Mouse (Mus musculus): ENCODE data around the gene Usp47.

The Usp47 gene

DNA sequence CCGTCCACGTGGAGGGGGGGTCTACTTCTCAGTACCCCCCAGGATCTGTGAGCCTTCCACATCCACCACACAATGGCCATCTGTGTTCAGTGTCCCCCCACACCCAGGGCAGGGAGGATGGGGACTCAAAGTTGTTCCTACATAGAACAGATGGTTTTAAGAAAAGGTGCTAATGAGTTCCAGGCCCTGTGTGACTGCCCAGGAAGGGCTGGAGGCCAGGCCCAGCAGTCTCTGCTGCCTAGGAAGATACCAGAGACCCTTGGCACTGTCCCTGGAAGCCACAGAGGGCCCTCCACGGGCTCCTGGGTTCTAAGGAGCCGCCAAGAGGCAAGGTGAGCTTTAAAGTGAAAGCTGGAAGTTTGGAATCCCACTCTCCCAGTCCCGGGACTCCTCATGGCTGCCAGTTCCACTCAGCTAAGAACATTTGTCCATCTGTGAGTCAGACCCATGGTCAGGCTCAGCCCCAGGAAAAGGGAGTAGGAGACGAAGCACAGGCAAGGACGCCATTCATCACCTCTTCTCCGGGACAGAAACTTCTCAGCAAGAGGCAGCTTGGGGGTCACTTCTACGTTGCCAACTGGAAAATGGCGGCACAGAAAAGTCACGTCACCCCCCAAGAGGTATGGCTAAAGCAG lies 98.7 kb downstream of the Usp47 start:
- no peak for DNase-seq (ENCODE audit: low read depth, low spot score)

GRCm38 (mm10) chr7:112123612-112124011 lies 100.3 kb downstream of the Usp47 start:
- no peak for DNase-seq (ENCODE audit: low read depth, low spot score)

- DNase-seq (ENCODE audit: low read depth, low spot score): no peak
These were observed 102.4 kb downstream of the Usp47 start for GRCm38 (mm10) chr7:112125625-112126260.

GRCm38 (mm10) chr7:112127085-112127637 lies 103.9 kb downstream of the Usp47 start:
- no peak for DNase-seq (ENCODE audit: low read depth, low spot score)

DNA sequence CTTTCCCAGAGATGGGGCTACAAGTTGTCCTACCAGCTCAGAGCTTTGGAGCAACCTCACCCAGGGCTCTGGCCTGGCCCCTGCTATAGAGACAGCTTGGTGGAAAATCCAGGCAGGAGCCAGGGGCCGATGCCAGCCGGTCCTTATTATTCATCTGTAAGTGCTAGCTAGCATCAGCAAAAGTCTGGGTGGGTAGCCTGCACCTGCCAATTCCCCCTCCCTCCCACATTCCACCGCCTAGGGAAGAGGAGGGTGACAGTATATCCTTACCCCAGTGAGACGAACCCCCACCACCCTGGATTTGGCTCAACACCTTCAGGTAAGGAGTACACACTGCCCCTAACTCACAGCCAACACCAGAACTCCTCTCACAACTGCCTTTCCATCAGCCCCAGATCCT lies 104.7 kb downstream of the Usp47 start:
- DNase-seq (ENCODE audit: low read depth, low spot score): peak; percentile 73

DNA sequence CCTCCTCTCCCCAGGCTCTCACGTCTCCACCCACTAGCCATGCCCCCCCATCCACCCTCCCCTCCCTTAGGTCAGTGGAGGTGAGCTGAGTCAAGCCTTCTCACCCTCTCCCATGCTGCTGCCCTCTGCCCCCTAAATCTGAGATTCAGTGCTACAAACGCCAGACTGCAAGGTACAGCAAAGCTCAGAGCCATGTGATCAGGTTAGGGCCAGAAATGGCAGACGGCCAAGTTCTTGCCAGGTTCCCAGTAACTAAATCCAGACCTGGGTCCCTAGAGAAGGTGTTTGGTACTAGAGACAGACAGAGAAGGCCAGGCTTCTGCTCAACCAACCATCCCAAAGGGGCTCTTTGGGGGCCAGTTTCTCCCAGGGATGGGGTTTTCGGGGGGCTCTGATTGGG lies 105.5 kb downstream of the Usp47 start:
- peak; percentile 91 for DNase-seq (ENCODE audit: low read depth, low spot score)

DNA sequence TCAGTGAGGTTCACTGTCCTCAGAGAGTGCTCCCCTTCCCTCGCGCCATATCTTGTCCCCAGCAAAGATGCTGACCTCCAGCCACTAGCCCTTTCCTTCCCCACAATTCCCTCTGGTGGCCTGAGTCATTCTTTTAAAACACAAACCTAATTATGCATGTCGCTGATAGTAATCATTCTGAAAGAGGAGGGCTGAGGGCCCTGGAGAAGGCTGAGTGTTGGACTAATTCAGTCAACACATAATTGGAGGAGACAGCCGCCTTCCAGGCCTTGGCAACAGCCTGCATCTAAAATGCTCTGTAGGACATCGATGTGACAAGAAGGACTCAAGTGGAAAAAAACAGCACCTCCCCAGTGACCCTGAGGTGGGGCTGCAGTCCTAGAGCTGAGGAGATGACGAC lies 106.5 kb downstream of the Usp47 start:
- DNase-seq (ENCODE audit: low read depth, low spot score): no peak

- DNase-seq (ENCODE audit: low read depth, low spot score): no peak
These were observed 107.4 kb downstream of the Usp47 start for GRCm38 (mm10) chr7:112130660-112131059.

DNA sequence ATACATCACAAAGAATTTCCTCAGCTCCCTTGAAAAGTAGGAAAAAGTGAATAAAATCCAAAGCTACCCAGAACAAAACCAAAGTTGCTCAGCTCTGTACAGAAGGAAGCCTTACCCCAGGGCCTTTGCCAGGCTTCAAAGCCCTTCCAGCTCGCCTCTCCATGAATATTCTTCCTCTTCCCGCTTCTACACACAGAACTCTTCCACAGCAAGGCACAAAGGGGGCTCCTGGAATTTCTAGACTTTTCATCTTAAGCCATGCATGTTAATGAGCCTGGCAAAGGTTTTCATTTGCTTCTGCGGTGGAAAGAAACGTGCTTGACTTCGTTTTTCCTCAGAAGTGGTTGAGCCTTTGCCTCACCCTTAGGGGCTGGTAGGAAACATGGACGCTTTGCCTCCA lies 108.7 kb downstream of the Usp47 start:
- DNase-seq (ENCODE audit: low read depth, low spot score): no peak

GRCm38 (mm10) chr7:112133277-112133676 lies 110.0 kb downstream of the Usp47 start:
- DNase-seq (ENCODE audit: low read depth, low spot score): no peak

- DNase-seq (ENCODE audit: low read depth, low spot score): no peak
These were observed 111.9 kb downstream of the Usp47 start for GRCm38 (mm10) chr7:112135161-112135560.

DNA sequence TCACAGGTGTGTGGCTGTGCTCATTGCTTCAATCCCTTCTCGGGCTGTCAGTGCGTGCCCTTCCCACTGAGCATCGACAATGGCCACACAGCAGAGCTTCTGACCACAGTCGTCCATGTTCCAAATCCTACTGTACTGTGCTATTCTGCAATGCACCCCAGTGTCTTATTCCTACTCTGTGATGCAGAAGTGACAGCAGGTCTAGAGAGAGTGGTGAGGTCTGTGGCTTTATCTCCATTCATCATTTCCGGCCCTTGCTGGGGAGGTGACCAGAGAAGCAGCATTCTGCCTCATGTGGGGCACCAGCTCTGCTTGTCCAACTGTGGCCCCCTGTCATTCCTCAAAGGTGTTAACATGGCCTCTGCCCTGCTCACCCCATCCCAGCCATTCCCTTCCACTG lies 113.2 kb downstream of the Usp47 start:
- DNase-seq (ENCODE audit: low read depth, low spot score): no peak

DNA sequence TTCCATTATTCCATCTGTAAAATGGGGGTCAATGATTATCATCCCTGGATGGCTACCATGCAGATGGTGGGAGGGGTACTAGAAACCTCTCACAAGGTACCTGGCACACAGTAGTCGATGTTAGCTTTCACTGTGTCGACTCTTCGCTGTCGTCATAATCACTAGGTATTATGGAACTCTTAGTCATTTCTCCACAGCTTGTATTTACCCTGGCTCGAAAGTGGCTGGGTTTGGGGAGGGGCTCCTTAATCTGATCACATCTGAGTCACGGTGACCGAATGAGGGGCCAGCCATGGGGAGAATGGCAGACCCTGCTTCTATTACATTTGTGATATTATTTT lies 114.8 kb downstream of the Usp47 start:
- no peak for DNase-seq (ENCODE audit: low read depth, low spot score)

- DNase-seq (ENCODE audit: low read depth, low spot score): peak; percentile 56
These were observed 115.5 kb downstream of the Usp47 start for GRCm38 (mm10) chr7:112138509-112139405.

DNA sequence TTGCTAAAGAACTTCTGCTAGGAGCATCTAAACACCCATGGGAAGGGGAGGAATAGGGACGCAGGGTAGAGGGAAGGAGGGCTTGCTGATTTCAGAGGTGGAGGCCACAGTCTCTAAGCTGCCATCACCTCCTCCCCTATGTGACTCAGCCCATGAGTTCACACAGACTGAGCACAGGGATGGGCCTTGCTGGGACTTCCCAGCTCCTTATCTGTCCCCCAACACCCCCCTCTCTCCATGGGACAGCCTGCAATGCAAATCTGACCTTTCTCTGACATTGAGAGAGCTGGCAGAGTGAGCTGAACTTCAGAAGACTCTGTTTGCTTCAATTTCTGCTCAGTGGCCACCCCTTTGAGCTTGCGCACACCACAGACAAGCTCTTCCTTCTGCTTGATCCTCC lies 117.4 kb downstream of the Usp47 start:
- DNase-seq (ENCODE audit: low read depth, low spot score): no peak

- no peak for DNase-seq (ENCODE audit: low read depth, low spot score)
These were observed 119.3 kb downstream of the Usp47 start for GRCm38 (mm10) chr7:112142616-112143015.

GRCm38 (mm10) chr7:112143090-112143500 lies 119.8 kb downstream of the Usp47 start:
- no peak for DNase-seq (ENCODE audit: low read depth, low spot score)

GRCm38 (mm10) chr7:112143978-112144377 lies 120.7 kb downstream of the Usp47 start:
- no peak for DNase-seq (ENCODE audit: low read depth, low spot score)

DNA sequence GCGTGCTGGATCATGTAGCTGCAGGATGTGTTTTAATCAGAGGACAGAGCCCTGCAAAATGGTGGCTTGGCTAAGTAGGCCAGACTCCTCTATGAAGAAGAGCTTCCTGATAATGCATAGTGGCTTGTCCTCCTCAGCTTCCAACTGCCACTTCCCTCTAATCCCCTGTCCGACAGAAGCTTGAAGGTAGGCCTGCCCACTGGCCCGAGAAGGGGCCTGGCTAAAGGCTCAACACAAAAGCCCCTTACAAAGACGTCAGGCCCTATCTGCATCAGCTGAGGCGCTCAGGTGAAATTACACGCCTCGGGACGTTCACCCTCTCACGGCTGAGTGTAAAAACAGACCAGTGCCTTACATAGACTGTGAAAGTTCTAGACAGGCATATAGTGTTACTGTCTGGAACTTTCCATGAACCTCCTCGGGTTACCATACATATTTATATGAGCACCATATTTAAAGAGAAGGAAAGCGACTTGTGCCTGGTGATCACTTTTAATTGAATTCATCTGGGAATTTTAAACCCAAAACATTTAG lies 121.4 kb downstream of the Usp47 start:
- peak; percentile 64 for DNase-seq (ENCODE audit: low read depth, low spot score)

GRCm38 (mm10) chr7:112147979-112148378 lies 124.7 kb downstream of the Usp47 start:
- no peak for DNase-seq (ENCODE audit: low read depth, low spot score)

GRCm38 (mm10) chr7:112149113-112149512 lies 125.8 kb downstream of the Usp47 start:
- DNase-seq (ENCODE audit: low read depth, low spot score): peak; percentile 69

- no peak for DNase-seq (ENCODE audit: low read depth, low spot score)
These were observed 131.1 kb downstream of the Usp47 start for GRCm38 (mm10) chr7:112154445-112154844.
